ENCODE assay signal across 19 mouse cellular contexts in genomic region chr3:107571205-107571604, GRCm38 (mm10). TPM values are rescaled to one million over a fixed set of nuclear protein-coding genes. Genes with fewer than 3 reads are reported as not detected.
DNase-seq lines count a peak whose midpoint lies in the region; ATAC-seq and TF ChIP-seq lines count a peak whose summit lies in the region.
"Had no signal": no experiment of that assay in that cellular context is flagged by ENCODE, and none has a peak within 500 bp of the region (broad histone marks: within the 10 kb centered on the region; RNA-seq: fewer than 3 reads in every experiment).

No protein-coding gene starts in this region.

- no peaks in the 10 kb centered on the region for H3K9me3 ChIP-seq in liver, embryonic 12.5 days (replicated peaks)
- H3K9me3 ChIP-seq in ES-Bruce4 (replicated peaks; ENCODE audit: control insufficient read depth, insufficient read depth, low read length, poor library complexity, severe bottlenecking), result no peaks in the 10 kb centered on the region
- H3K9me3 ChIP-seq: limb, embryonic 13.5 days had no signal

- no peak; the same call in 1 of the 2 replicates for TF ChIP-seq CTCF in liver, adult 2 months (IDR thresholded peaks at IDR 0.05; ENCODE audit: low read depth, low read length)
- TF ChIP-seq CTCF in ES-Bruce4 (IDR thresholded peaks at IDR 0.05; ENCODE audit: low read depth, low read length), result peak; percentile 8

- DNase-seq in embryo, embryonic 10 days (ENCODE audit: low spot score), result peak; percentile 31
- DNase-seq in embryo, embryonic 11 days, result no peak
- peak; percentile 12 for DNase-seq in liver, adult 2 months (ENCODE audit: extremely low read depth, low read depth, low spot score)
- DNase-seq in yolk sac, embryonic 10.5 days (ENCODE audit: low spot score), result no peak
- no peak for DNase-seq in kidney, postnatal 14 days
- DNase-seq: cerebellum, adult 9-11 months; gastrocnemius, postnatal 14 days; kidney, adult 18-20 months had no signal

- 54% methylated on average over 2 of the region's 2 CpGs for WGBS in liver, adult 2 months
- 45% methylated on average over 2 of the region's 2 CpGs for WGBS in liver, embryonic 12.5 days (ENCODE audit: insufficient replicate concordance)

- no peaks in the 10 kb centered on the region for H3K36me3 ChIP-seq in liver, adult 2 months (ENCODE audit: control insufficient read depth, insufficient read depth, low read length)
- H3K36me3 ChIP-seq in liver, embryonic 12.5 days, result no peaks in the 10 kb centered on the region
- H3K36me3 ChIP-seq in ES-Bruce4 (ENCODE audit: control insufficient read depth, insufficient read depth, low read length, poor library complexity, severe bottlenecking), result no peaks in the 10 kb centered on the region
- H3K36me3 ChIP-seq: limb, embryonic 13.5 days had no signal

- no peaks in the 10 kb centered on the region for H3K79me2 ChIP-seq in liver, adult 2 months (ENCODE audit: control insufficient read depth, insufficient read depth, low read length)

- no peak overlapping the region for H3K4me2 ChIP-seq in liver, embryonic 12.5 days
- H3K4me2 ChIP-seq: limb, embryonic 13.5 days had no signal

- no peak overlapping the region for H3K4me3 ChIP-seq in liver, adult 2 months (ENCODE audit: insufficient read depth, low read depth, low read length)
- H3K4me3 ChIP-seq in liver, embryonic 12.5 days, result no peak overlapping the region
- H3K4me3 ChIP-seq in ES-Bruce4 (ENCODE audit: low read depth, low read length), result no peak overlapping the region
- H3K4me3 ChIP-seq: limb, embryonic 13.5 days had no signal

- ATAC-seq in liver, embryonic 12.5 days, result no peak
- ATAC-seq in granulocyte monocyte progenitor cell, adult 5-6 weeks (replicated peaks; ENCODE audit: poor library complexity, severe bottlenecking), result 0 out of 2 replicates have a peak, but pooled peaks have one; percentile 35
- ATAC-seq: forebrain, embryonic 14.5 days had no signal

- H3K9ac ChIP-seq in liver, adult 2 months (ENCODE audit: low read depth, low read length), result no peak overlapping the region
- no peak overlapping the region for H3K9ac ChIP-seq in liver, embryonic 12.5 days
- no peak overlapping the region for H3K9ac ChIP-seq in ES-Bruce4 (ENCODE audit: low read depth, poor library complexity, severe bottlenecking)
- H3K9ac ChIP-seq: limb, embryonic 13.5 days had no signal

- H3K4me1 ChIP-seq in liver, adult 2 months (ENCODE audit: control insufficient read depth, insufficient read depth, low read length), result no peaks in the 10 kb centered on the region
- no peaks in the 10 kb centered on the region for H3K4me1 ChIP-seq in liver, embryonic 12.5 days
- no peaks in the 10 kb centered on the region for H3K4me1 ChIP-seq in ES-Bruce4 (ENCODE audit: control insufficient read depth, insufficient read depth, low read length)
- H3K4me1 ChIP-seq: limb, embryonic 13.5 days had no signal

- no peak overlapping the region for H3K27ac ChIP-seq in liver, adult 2 months (replicated peaks; ENCODE audit: insufficient read depth, low read depth, low read length)
- no peak overlapping the region for H3K27ac ChIP-seq in liver, embryonic 12.5 days
- H3K27ac ChIP-seq in ES-Bruce4 (ENCODE audit: insufficient read depth, low read length), result no peak overlapping the region
- H3K27ac ChIP-seq: limb, embryonic 13.5 days had no signal

- no peak for TF ChIP-seq POLR2A in liver, adult 2 months (IDR thresholded peaks at IDR 0.05; ENCODE audit: extremely low read depth, insufficient read depth, low read length)
- TF ChIP-seq POLR2A in ES-Bruce4 (IDR thresholded peaks at IDR 0.05; ENCODE audit: insufficient read depth, low read length), result no peak

- no peaks in the 10 kb centered on the region for H3K27me3 ChIP-seq in liver, adult 2 months (ENCODE audit: control insufficient read depth, insufficient read depth, low read length)
- H3K27me3 ChIP-seq in liver, embryonic 12.5 days (replicated peaks), result peaks cover 46% of the 10 kb centered on the region
- no peaks in the 10 kb centered on the region for H3K27me3 ChIP-seq in ES-Bruce4 (ENCODE audit: control insufficient read depth, insufficient read depth, low read length, poor library complexity, severe bottlenecking)

- no peak for TF ChIP-seq EP300 in ES-Bruce4 (IDR thresholded peaks at IDR 0.05; ENCODE audit: insufficient read depth, low read depth, low read length)

RNA-seq across cellular contexts. Expression of gene Ubl4b, which starts 16.3 kb away (rescaled TPM):
- total RNA-seq in liver, adult 2 months (2014; rRNA removed), result not detected in 2 replicates
- not detected in 2 replicates for polyA plus RNA-seq in liver, adult 2 months (2012; rRNA removed)
- not detected in 2 replicates for polyA plus RNA-seq in liver, embryonic 12.5 days (2016; fragmentation: Nextera tagmentation; extraction: Ambion mirVana)
- polyA plus RNA-seq in ES-Bruce4 (2011; ENCODE audit: insufficient read depth, insufficient read length, low read depth, missing spikeins), result not detected in 2 replicates
- not detected in 2 replicates for total RNA-seq in granulocyte monocyte progenitor cell, adult 5-6 weeks (2014; fragmentation: Nextera tagmentation)
- not detected in 2 replicates for total RNA-seq in granulocyte monocyte progenitor cell, adult 5-6 weeks (2017)
- total RNA-seq: gastrocnemius, postnatal 14 days; layer of hippocampus, postnatal 14 days had no signal
- polyA plus RNA-seq: C2C12; embryonic facial prominence, embryonic 14.5 days; forebrain, embryonic 14.5 days; spleen, adult 2 months; thymus, postnatal 0 days had no signal

RNA-seq across cellular contexts. Expression of gene Alx3, which starts 23.6 kb away (rescaled TPM):
- not detected in 2 replicates for total RNA-seq in liver, adult 2 months (2014; rRNA removed)
- polyA plus RNA-seq in liver, adult 2 months (2012; rRNA removed), result not detected in 2 replicates
- polyA plus RNA-seq in liver, embryonic 12.5 days (2016; fragmentation: Nextera tagmentation; extraction: Ambion mirVana), result 0.69 and 0.76 TPM in 2 replicates
- 0.31 and 1.2 TPM in 2 replicates for polyA plus RNA-seq in ES-Bruce4 (2011; ENCODE audit: insufficient read depth, insufficient read length, low read depth, missing spikeins)
- not detected in 2 replicates for total RNA-seq in granulocyte monocyte progenitor cell, adult 5-6 weeks (2014; fragmentation: Nextera tagmentation)
- total RNA-seq in granulocyte monocyte progenitor cell, adult 5-6 weeks (2017), result not detected in 2 replicates
- total RNA-seq: gastrocnemius, postnatal 14 days had no signal
- polyA plus RNA-seq: C2C12; spleen, adult 2 months had no signal

RNA-seq across cellular contexts. Expression of gene Slc6a17, which starts 53.4 kb away (rescaled TPM):
- total RNA-seq in liver, adult 2 months (2014; rRNA removed), result 0.07 TPM in 1 of 2 replicates, not detected in the other
- 0.02 TPM in 1 of 2 replicates, not detected in the other for polyA plus RNA-seq in liver, adult 2 months (2012; rRNA removed)
- 0.42 and 0.61 TPM in 2 replicates for polyA plus RNA-seq in liver, embryonic 12.5 days (2016; fragmentation: Nextera tagmentation; extraction: Ambion mirVana)
- polyA plus RNA-seq in ES-Bruce4 (2011; ENCODE audit: insufficient read depth, insufficient read length, low read depth, missing spikeins), result 0.32 and 0.42 TPM in 2 replicates
- total RNA-seq in granulocyte monocyte progenitor cell, adult 5-6 weeks (2014; fragmentation: Nextera tagmentation), result not detected in 2 replicates
- not detected in 2 replicates for total RNA-seq in granulocyte monocyte progenitor cell, adult 5-6 weeks (2017)

RNA-seq across cellular contexts. Expression of gene Gm10961, which starts 59.9 kb away (rescaled TPM):
- not detected in 2 replicates for total RNA-seq in liver, adult 2 months (2014; rRNA removed)
- polyA plus RNA-seq in liver, adult 2 months (2012; rRNA removed), result not detected in 2 replicates
- polyA plus RNA-seq in liver, embryonic 12.5 days (2016; fragmentation: Nextera tagmentation; extraction: Ambion mirVana), result not detected in 2 replicates
- polyA plus RNA-seq in ES-Bruce4 (2011; ENCODE audit: insufficient read depth, insufficient read length, low read depth, missing spikeins), result not detected in 2 replicates
- total RNA-seq in granulocyte monocyte progenitor cell, adult 5-6 weeks (2014; fragmentation: Nextera tagmentation), result not detected in 2 replicates
- total RNA-seq in granulocyte monocyte progenitor cell, adult 5-6 weeks (2017), result not detected in 2 replicates
- total RNA-seq: gastrocnemius, postnatal 14 days; layer of hippocampus, postnatal 14 days had no signal
- polyA plus RNA-seq: C2C12; embryonic facial prominence, embryonic 14.5 days; forebrain, embryonic 14.5 days; heart, embryonic 16.5 days; limb, embryonic 13.5 days; spleen, adult 2 months; thymus, postnatal 0 days had no signal

Comparison
In these comparisons a context has a peak if more than half of its experiments do, and no peak if none do; other contexts are left out.
1. DNase-seq: peak in embryo, embryonic 10 days (single experiment) and liver, adult 2 months (single experiment); none in embryo, embryonic 11 days (single experiment), yolk sac, embryonic 10.5 days (single experiment) and kidney, postnatal 14 days (single experiment).